Mouse (Mus musculus) thymus, adult 2 months (tissue): ENCODE results near the gene Mcl1.
"Not testable (repeated sequence)": the region's sequence is repeated elsewhere in the genome, so short reads cannot be mapped to it uniquely, and the experiment has no call there.

Experiments used
- CTCF ChIP-seq: fragments of 200-500 bp; IDR thresholded peaks from 2 replicates; pipeline ENCODE4 v1.5.1; 2012; ENCODE audit warnings: mild to moderate bottlenecking, control low read depth, low read length, moderate library complexity, borderline replicate concordance; ENCODE audit not compliant: control insufficient read depth, poor library complexity, insufficient read depth; ENCODE audit errors: extremely low read depth
- POLR2A ChIP-seq: fragments of 200-500 bp; IDR thresholded peaks from 2 replicates; pipeline ENCODE4 v1.6.1; 2012; ENCODE audit warnings: mild to moderate bottlenecking, low read length, control low read depth, moderate library complexity; ENCODE audit not compliant: control insufficient read depth, poor library complexity, insufficient read depth; ENCODE audit errors: extremely low read depth

DNA sequence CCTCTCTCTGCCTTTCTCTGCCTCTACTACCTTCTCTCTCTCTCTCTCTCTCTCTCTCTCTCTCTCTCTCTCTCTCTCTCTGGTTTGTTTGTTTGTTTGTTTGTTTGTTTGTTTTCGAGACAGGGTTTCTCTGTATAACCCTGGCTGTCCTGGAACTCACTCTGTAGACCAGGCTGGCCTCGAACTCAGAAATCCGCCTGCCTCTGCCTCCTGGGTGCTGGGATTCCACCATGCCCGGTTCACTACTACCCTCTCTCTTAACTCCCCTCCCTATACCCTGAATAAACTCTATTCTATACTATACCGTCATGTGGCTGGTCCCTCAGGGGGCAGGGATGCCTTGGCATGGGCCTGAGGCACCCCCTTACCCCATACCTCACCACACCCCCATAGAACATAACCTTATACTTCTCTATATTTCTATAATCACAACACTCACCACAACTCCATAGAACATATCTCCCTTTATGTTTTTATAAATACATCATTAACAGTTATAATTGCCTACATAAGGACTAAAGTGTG lies 34.5 kb upstream of the Mcl1 start:
- not testable (repeated sequence) for TF ChIP-seq CTCF, POLR2A
